7 mouse cellular contexts compared by ENCODE assay signal in the genomic region with DNA sequence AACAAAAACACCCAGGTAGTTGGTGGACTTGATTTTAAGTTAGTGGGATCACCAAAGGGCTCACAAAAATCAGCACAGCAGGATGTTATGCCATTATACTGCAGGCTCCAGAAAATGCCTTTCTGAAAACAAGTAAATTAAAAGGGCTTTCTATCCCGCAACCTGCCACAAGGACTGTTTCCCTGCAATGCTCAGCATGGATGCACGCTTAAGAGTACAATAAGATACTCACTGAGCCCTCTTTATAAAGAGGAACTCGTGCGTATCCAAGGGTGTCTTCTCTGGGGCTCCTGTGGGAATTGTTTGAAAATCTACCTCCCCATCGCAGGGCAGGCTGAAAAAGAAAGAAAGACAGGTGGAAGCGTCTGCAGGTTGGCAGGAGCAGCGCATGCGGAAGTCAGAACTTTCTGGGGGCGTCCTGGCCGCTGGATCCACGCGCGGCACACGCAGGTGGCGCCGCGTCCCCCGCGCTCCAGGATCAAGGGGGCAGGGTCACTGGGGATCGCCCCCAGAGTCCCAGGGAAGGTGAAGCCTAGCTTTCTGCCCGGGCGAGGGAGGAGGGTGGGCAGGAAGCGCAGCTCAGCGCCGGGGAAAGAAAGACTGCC. TPM values are rescaled to one million over a fixed set of nuclear protein-coding genes. Genes with fewer than 3 reads are reported as not detected.
DNase-seq lines count a peak whose midpoint lies in the region; ATAC-seq and TF ChIP-seq lines count a peak whose summit lies in the region.

No protein-coding gene starts in this region.

- intact Hi-C loops in left cerebral cortex, postnatal 25 days (cut with DNase I) = no loop called here

- H3K36me3 ChIP-seq in forebrain, embryonic 12.5 days (replicated peaks) = peaks cover 8% of the 10 kb centered on the region
- no peaks in the 10 kb centered on the region for H3K36me3 ChIP-seq in myocyte (ENCODE audit: control insufficient read depth, insufficient read depth)

- no peak overlapping the region for H3K27ac ChIP-seq in bone marrow macrophage, adult 2 months (ENCODE audit: insufficient read depth, low read depth, low read length)
- peak overlapping the region; percentile 83 for H3K27ac ChIP-seq in forebrain, embryonic 12.5 days

- peak overlapping the region; percentile 89 for H3K9ac ChIP-seq in forebrain, embryonic 12.5 days

- H3ac ChIP-seq in myocyte (ENCODE audit: control insufficient read depth, insufficient read length) = no peak overlapping the region

- ATAC-seq in forebrain, embryonic 12.5 days (ENCODE audit: low FRiP score) = peak; percentile 21

- H3K4me2 ChIP-seq in forebrain, embryonic 12.5 days = peak overlapping the region; percentile 79
- H3K4me2 ChIP-seq in myocyte (ENCODE audit: low read depth) = peak overlapping the region; percentile 53

- DNase-seq in lung, adult 2 months = no peak
- no peak for DNase-seq in lung, postnatal 4 days
- DNase-seq in left cerebral cortex, postnatal 25 days (ENCODE audit: low spot score in 2 of 2) = peak; percentile 15 to 41
- no peak for DNase-seq in adipocyte (ENCODE audit: low spot score)

- WGBS in lung, adult 2 months = 3% methylated on average over 25 of the region's 25 CpGs
- WGBS in forebrain, embryonic 12.5 days = under 1% methylated on average over 25 of the region's 25 CpGs

- peak overlapping the region; percentile 75 for H3K4me3 ChIP-seq in lung, adult 2 months (replicated peaks; ENCODE audit: extremely low read depth, low read depth, low read length)
- peak overlapping the region; percentile 52 for H3K4me3 ChIP-seq in bone marrow macrophage, adult 2 months (ENCODE audit: insufficient read depth, low read length)
- H3K4me3 ChIP-seq in forebrain, embryonic 12.5 days (replicated peaks) = peak overlapping the region; percentile 84
- no peak overlapping the region for H3K4me3 ChIP-seq in myocyte

- no peak for TF ChIP-seq CTCF in lung, adult 2 months (IDR thresholded peaks at IDR 0.05; ENCODE audit: insufficient read depth, low read length)
- no peak for TF ChIP-seq CTCF in bone marrow macrophage, adult 2 months (IDR thresholded peaks at IDR 0.05; ENCODE audit: low read depth, low read length)

- H3K27me3 ChIP-seq in forebrain, embryonic 12.5 days = peaks cover 12% of the 10 kb centered on the region; the same call in 1 of the 2 replicates
- H3K27me3 ChIP-seq in myocyte (ENCODE audit: control insufficient read depth, insufficient read depth, insufficient read length) = peaks cover 31% of the 10 kb centered on the region

- no peaks in the 10 kb centered on the region; the same call in 1 of the 2 replicates for H3K4me1 ChIP-seq in lung, adult 2 months (ENCODE audit: control insufficient read depth, insufficient read depth, low read length)
- H3K4me1 ChIP-seq in bone marrow macrophage, adult 2 months (ENCODE audit: control insufficient read depth, insufficient read depth, low read length) = no peaks in the 10 kb centered on the region
- peaks cover 34% of the 10 kb centered on the region for H3K4me1 ChIP-seq in forebrain, embryonic 12.5 days

- H3K9me3 ChIP-seq in forebrain, embryonic 12.5 days = no peaks in the 10 kb centered on the region

- no peak for TF ChIP-seq POLR2A in lung, adult 2 months (IDR thresholded peaks at IDR 0.05; ENCODE audit: borderline replicate concordance, extremely low read depth, low read depth, low read length)
- no peak for TF ChIP-seq POLR2A in bone marrow macrophage, adult 2 months (IDR thresholded peaks at IDR 0.05; ENCODE audit: borderline replicate concordance, low read depth, low read length)
- no peak for TF ChIP-seq POLR2A in myocyte (IDR thresholded peaks at IDR 0.05; ENCODE audit: insufficient read length, low read depth)

- H3K79me2 ChIP-seq in myocyte (ENCODE audit: control insufficient read depth, insufficient read depth) = no peaks in the 10 kb centered on the region

TF ChIP-seq in myocyte, 11 proteins besides CTCF, POLR2A, EP300 and RAD21:
- no peak for TF ChIP-seq TCF3 (IDR thresholded peaks at IDR 0.05; ENCODE audit: insufficient read length, low read depth)
- no peak for TF ChIP-seq REST (IDR thresholded peaks at IDR 0.05; ENCODE audit: insufficient read depth, insufficient read length)
- no peak for TF ChIP-seq E2F4 (IDR thresholded peaks at IDR 0.05; ENCODE audit: insufficient read depth)
- TF ChIP-seq SRF (IDR thresholded peaks at IDR 0.05; ENCODE audit: control insufficient read depth, insufficient read length, low read depth) = no peak
- TF ChIP-seq TCF12 (IDR thresholded peaks at IDR 0.05; ENCODE audit: insufficient read depth, poor library complexity, severe bottlenecking) = no peak
- TF ChIP-seq POLR2AphosphoS2 (IDR thresholded peaks at IDR 0.05; ENCODE audit: insufficient read length, low read depth) = no peak
- no peak for TF ChIP-seq MYOD1 (IDR thresholded peaks at IDR 0.05; ENCODE audit: control insufficient read depth in 1 of 3, insufficient read length in 2 of 3, low read depth in 2 of 3)
- no peak for TF ChIP-seq USF1 (IDR thresholded peaks at IDR 0.05; ENCODE audit: low read depth)
- no peak for TF ChIP-seq MYOG (IDR thresholded peaks at IDR 0.05; ENCODE audit: control insufficient read depth in 1 of 3, insufficient read depth in 1 of 3, insufficient read length in 2 of 3, low read depth in 2 of 3)
- no peak for TF ChIP-seq MAX (IDR thresholded peaks at IDR 0.05; ENCODE audit: low read depth)
- no peak for TF ChIP-seq CEBPB (IDR thresholded peaks at IDR 0.05; ENCODE audit: insufficient read depth, poor library complexity, severe bottlenecking)

RNA-seq across cellular contexts. Expression of a gene that starts 0.4 kb away (rescaled TPM):
- polyA plus RNA-seq in lung, adult 2 months (2012; rRNA removed) = 3.7 and 3.8 TPM in 2 replicates
- not detected in 2 replicates for polyA plus RNA-seq in bone marrow macrophage, adult 2 months (2012; ENCODE audit: insufficient read depth, insufficient read length, missing spikeins)
- polyA plus RNA-seq in forebrain, embryonic 12.5 days (2016; fragmentation: Nextera tagmentation; extraction: Ambion mirVana) = 20.6 and 22.1 TPM in 2 replicates
- 1 to 10 TPM; 3.7 to 3.8 TPM for total RNA-seq in left cerebral cortex, postnatal 25 days (2021)
- 0.14 TPM for polyA plus RNA-seq in myocyte (2012; fragmentation: generic; extraction: Trizol)

RNA-seq across cellular contexts. Expression of a gene that starts 54.1 kb away (rescaled TPM):
- 35.1 and 62.4 TPM in 2 replicates for polyA plus RNA-seq in lung, adult 2 months (2012; rRNA removed)
- not detected in 2 replicates for polyA plus RNA-seq in bone marrow macrophage, adult 2 months (2012; ENCODE audit: insufficient read depth, insufficient read length, missing spikeins)
- polyA plus RNA-seq in forebrain, embryonic 12.5 days (2016; fragmentation: Nextera tagmentation; extraction: Ambion mirVana) = 1.7 and 2.1 TPM in 2 replicates
- 1 to 10 TPM; 1.6 to 1.8 TPM for total RNA-seq in left cerebral cortex, postnatal 25 days (2021)
- polyA plus RNA-seq in myocyte (2012; fragmentation: generic; extraction: Trizol) = not detected

RNA-seq across cellular contexts. Expression of a gene that starts 58.7 kb away (rescaled TPM):
- polyA plus RNA-seq in lung, adult 2 months (2012; rRNA removed) = 0.24 and 0.38 TPM in 2 replicates
- polyA plus RNA-seq in bone marrow macrophage, adult 2 months (2012; ENCODE audit: insufficient read depth, insufficient read length, missing spikeins) = not detected in 2 replicates
- polyA plus RNA-seq in forebrain, embryonic 12.5 days (2016; fragmentation: Nextera tagmentation; extraction: Ambion mirVana) = 5.8 and 6.1 TPM in 2 replicates
- 1 to 10 TPM in 1 of 2 experiments, under 1 TPM in 1; 0.69 to 1.1 TPM for total RNA-seq in left cerebral cortex, postnatal 25 days (2021)
- polyA plus RNA-seq in myocyte (2012; fragmentation: generic; extraction: Trizol) = not detected

Comparison
In these comparisons a context has a peak if more than half of its experiments do, and no peak if none do; other contexts are left out.
1. DNase-seq: peak in left cerebral cortex, postnatal 25 days (2 of 2); none in lung, adult 2 months (single experiment), lung, postnatal 4 days (0 of 2) and adipocyte (single experiment).
2. RNA of a gene that starts 54.1 kb away (polyA plus RNA-seq): 35.1 to 62.4 TPM in lung, adult 2 months; 1.7 to 2.1 TPM in forebrain, embryonic 12.5 days, not detected in bone marrow macrophage, adult 2 months and not detected in myocyte (single experiment); every median in the first group is over 10 times any median in the second.